Mouse (Mus musculus) heart, adult 2 months (tissue): ENCODE measurements at regions not wholly inside any gene's neighbourhood (a gene's known extent, or its start where the extent isn't known, plus 50 kb on each side); places are given as distances from the start of the nearest gene placed in this dataset.

Source experiments
- DNase-seq, 2 experiments: peaks; one replicate each; pipeline ENCODE4 v3.0.0; 2021
- H3K27ac ChIP-seq: fragments of 200-600 bp; 2 replicates; pipeline ENCODE4 v1.8.1; 2022
- H3K27me3 ChIP-seq: fragments of 200-500 bp; 2 replicates; pipeline ENCODE4 v1.6.1; 2012; ENCODE audit warnings: mild to moderate bottlenecking, low read length, inconsistent platforms, mixed read lengths; ENCODE audit not compliant: control insufficient read depth, insufficient read depth
- H3K36me3 ChIP-seq: fragments of 200-500 bp; 2 replicates; pipeline ENCODE4 v1.6.1; 2012; ENCODE audit warnings: low read length, inconsistent platforms; ENCODE audit not compliant: control insufficient read depth, insufficient read depth
- H3K4me1 ChIP-seq: fragments of 200-500 bp; 2 replicates; pipeline ENCODE4 v1.6.1; 2011; ENCODE audit warnings: low read length; ENCODE audit not compliant: control insufficient read depth, insufficient read depth
- H3K4me3 ChIP-seq: fragments of 200-600 bp; 2 replicates; pipeline ENCODE4 v1.8.1; 2022
- H3K79me2 ChIP-seq: fragments of 200-500 bp; replicated peaks from 2 replicates; pipeline ENCODE4 v1.6.1; 2012; ENCODE audit warnings: mild to moderate bottlenecking, inconsistent platforms, low read length, moderate library complexity, mixed read lengths; ENCODE audit not compliant: control insufficient read depth, insufficient read depth
- H3K9ac ChIP-seq: fragments of 200-500 bp; 2 replicates; pipeline ENCODE4 v1.6.1; 2012; ENCODE audit warnings: low read depth, mild to moderate bottlenecking, control low read depth, inconsistent platforms, low read length, mixed read lengths
- CTCF ChIP-seq: fragments of 200-600 bp; IDR thresholded peaks from 2 replicates; pipeline ENCODE4 v1.8.1; 2022; ENCODE audit warnings: antibody characterized with exemption, mild to moderate bottlenecking, moderate library complexity
- EP300 ChIP-seq: fragments of 200-500 bp; IDR thresholded peaks from 2 replicates; pipeline ENCODE4 v1.6.1; 2011; ENCODE audit warnings: low read depth, low read length, control low read depth; ENCODE audit not compliant: insufficient read depth
- POLR2A ChIP-seq: fragments of 200-500 bp; IDR thresholded peaks from 2 replicates; pipeline ENCODE4 v1.6.1; 2011; ENCODE audit warnings: mild to moderate bottlenecking, low read depth, low read length, control low read depth; ENCODE audit not compliant: insufficient read depth
- WGBS: fragments of 180-500 bp; shearing (Covaris S2); methylation state at CpG from one replicate; pipeline ENCODE4 v1.1.7; 2018; 5-methylcytosine and 5-hydroxymethylcytosine counted together
- intact Hi-C: fragments of 180-260 bp; cut with DNase I; formaldehyde crosslinking; loops from one replicate; pipeline ENCODE4 v1.15.1; 2025

- 60% methylated on average over 14 of the region's 14 CpGs for WGBS
- intact Hi-C loops: no loop called here
- Histone ChIP-seq H3K4me1 (no peaks in the 10 kb centered on the region), H3K4me3 (no peak overlapping the region), H3K79me2 (no peaks in the 10 kb centered on the region), H3K27ac (no peak overlapping the region), H3K36me3 (no peaks in the 10 kb centered on the region), H3K9ac (no peak overlapping the region), H3K27me3 (0 out of 2 replicates have a peak, but pooled peaks cover 1% of the 10 kb centered on the region)
- no peak for TF ChIP-seq EP300
- TF ChIP-seq POLR2A: no peak
- no peak for TF ChIP-seq CTCF
- no peak for DNase-seq
Measured at GRCm38 (mm10) chr6:16977392-16978205, 79.4 kb upstream of the Tfec start.

- Histone ChIP-seq H3K4me3 (no peak overlapping the region), H3K9ac (no peak overlapping the region), H3K27me3 (no peaks in the 10 kb centered on the region), H3K4me1 (no peaks in the 10 kb centered on the region), H3K36me3 (no peaks in the 10 kb centered on the region), H3K27ac (no peak overlapping the region), H3K79me2 (no peaks in the 10 kb centered on the region)
- TF ChIP-seq EP300 (no peak), CTCF (no peak), POLR2A (no peak)
- intact Hi-C loops: no loop called here
- WGBS: 59% methylated on average over 5 of the region's 5 CpGs
- no peak for DNase-seq
Measured at GRCm38 (mm10) chr6:16965658-16966057, 67.4 kb upstream of the Tfec start.

DNA sequence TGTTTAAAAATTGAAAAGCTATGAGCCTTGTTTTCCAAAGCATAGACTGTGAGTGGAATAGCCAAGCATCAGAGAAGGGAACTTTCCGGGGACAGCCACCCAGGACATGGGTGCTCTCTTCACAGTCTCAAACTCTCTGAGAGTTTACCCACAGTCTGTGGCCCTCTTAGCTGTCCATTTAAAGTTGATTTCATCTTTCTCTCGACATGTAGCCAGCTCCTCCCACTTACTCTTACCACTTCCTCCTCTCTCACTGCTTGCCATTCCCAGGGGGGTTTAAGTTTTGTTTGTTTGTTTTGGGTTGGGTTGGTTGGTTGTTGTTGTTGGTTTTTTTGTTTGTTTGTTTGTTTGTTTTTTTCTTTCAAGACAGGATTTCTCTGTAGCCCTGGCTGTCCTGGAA lies 66.1 kb upstream of the Tfec start:
- DNase-seq: no peak
- intact Hi-C loops: no loop called here
- Histone ChIP-seq H3K36me3 (no peaks in the 10 kb centered on the region), H3K79me2 (no peaks in the 10 kb centered on the region), H3K4me3 (no peak overlapping the region), H3K27me3 (no peaks in the 10 kb centered on the region), H3K27ac (no peak overlapping the region), H3K4me1 (no peaks in the 10 kb centered on the region), H3K9ac (no peak overlapping the region)
- no peak for TF ChIP-seq CTCF
- no peak for TF ChIP-seq EP300
- TF ChIP-seq POLR2A: no peak
- 48% methylated on average over 2 of the region's 2 CpGs for WGBS

GRCm38 (mm10) chr6:16963958-16964357 lies 65.7 kb upstream of the Tfec start:
- 74% methylated on average over 3 of the region's 3 CpGs for WGBS
- no peak overlapping the region for H3K27ac ChIP-seq

GRCm38 (mm10) chr6:16958102-16958501 lies 59.9 kb upstream of the Tfec start:
- 49% methylated on average over 3 of the region's 3 CpGs for WGBS
- Histone ChIP-seq H3K27me3 (no peaks in the 10 kb centered on the region), H3K27ac (no peak overlapping the region), H3K9ac (no peak overlapping the region), H3K79me2 (no peaks in the 10 kb centered on the region), H3K36me3 (no peaks in the 10 kb centered on the region), H3K4me3 (no peak overlapping the region), H3K4me1 (no peaks in the 10 kb centered on the region)
- no peak for TF ChIP-seq POLR2A
- no peak for TF ChIP-seq EP300
- no peak for TF ChIP-seq CTCF
- no peak for DNase-seq
- intact Hi-C loops: no loop called here

More at GRCm38 (mm10) chr6:16963958-16964357, 65.7 kb upstream of the Tfec start:
- Histone ChIP-seq H3K79me2 (no peaks in the 10 kb centered on the region), H3K36me3 (no peaks in the 10 kb centered on the region), H3K9ac (no peak overlapping the region), H3K4me1 (no peaks in the 10 kb centered on the region), H3K27me3 (no peaks in the 10 kb centered on the region), H3K4me3 (no peak overlapping the region)
- TF ChIP-seq POLR2A: no peak
- no peak for TF ChIP-seq EP300
- no peak for TF ChIP-seq CTCF
- no peak for DNase-seq
- intact Hi-C loops: no loop called here

DNA sequence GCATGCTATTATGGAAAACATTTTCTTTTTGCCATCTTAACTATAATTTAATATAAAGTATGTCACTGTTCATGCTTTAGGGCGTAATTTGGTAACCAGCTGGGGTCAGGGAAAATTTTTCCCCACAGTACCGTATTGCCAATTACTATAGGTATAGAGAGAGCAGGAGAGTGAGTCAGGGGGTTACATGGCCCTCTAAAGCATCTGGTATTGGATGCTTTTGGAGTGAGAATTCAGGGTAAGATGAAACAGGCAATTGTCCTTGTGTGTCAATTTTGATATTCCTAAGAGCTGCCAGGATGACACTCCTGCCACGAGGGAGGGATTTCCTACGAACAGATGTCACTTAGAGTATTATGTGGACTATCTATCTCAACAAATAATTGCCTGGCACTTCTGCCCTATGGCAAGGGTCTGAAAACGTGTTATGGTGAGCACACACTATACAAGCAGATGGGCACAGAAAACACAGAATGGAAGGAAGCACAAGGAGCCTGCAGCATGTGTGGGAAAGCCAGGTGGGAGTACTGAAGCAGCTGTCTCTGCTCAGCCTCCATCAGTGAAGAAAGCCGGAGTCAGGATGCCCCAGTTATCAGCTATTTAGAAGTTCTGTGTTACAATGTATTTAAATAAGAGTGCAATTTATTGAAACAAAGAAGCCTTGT lies 58.7 kb upstream of the Tfec start:
- Histone ChIP-seq H3K4me3 (no peak overlapping the region), H3K9ac (no peak overlapping the region), H3K36me3 (no peaks in the 10 kb centered on the region), H3K27ac (no peak overlapping the region), H3K79me2 (no peaks in the 10 kb centered on the region), H3K4me1 (no peaks in the 10 kb centered on the region), H3K27me3 (no peaks in the 10 kb centered on the region)
- no peak for DNase-seq
- WGBS: 68% methylated on average over 6 of the region's 6 CpGs
- intact Hi-C loops: no loop called here
- TF ChIP-seq CTCF (no peak), EP300 (no peak), POLR2A (no peak)
